Mouse (Mus musculus) fat pad, adult 2 months (tissue): Measurements from ENCODE around the gene Cd86.

Experiments
- DNase-seq: peaks from one replicate; pipeline ENCODE4 v3.0.0-alpha.2; 2011; ENCODE audit warnings: low read depth, low spot score; ENCODE audit errors: extremely low read depth

The Cd86 gene

GRCm38 (mm10) chr16:36665782-36666181 lies at the start of gene Cd86:
Cd86 (minus strand) TSS chr16:36666081.
- DNase-seq: no peak

- no peak for DNase-seq
These were observed 45.9 kb upstream of the Cd86 start for GRCm38 (mm10) chr16:36711760-36712159.

- DNase-seq: no peak
These were observed 44.9 kb upstream of the Cd86 start for GRCm38 (mm10) chr16:36710794-36711193.

GRCm38 (mm10) chr16:36709405-36709804 lies 43.5 kb upstream of the Cd86 start:
- DNase-seq: no peak

- DNase-seq: no peak
These were observed 42.9 kb upstream of the Cd86 start for GRCm38 (mm10) chr16:36708751-36709150.

- no peak for DNase-seq
These were observed 42.0 kb upstream of the Cd86 start for GRCm38 (mm10) chr16:36707702-36708423.

- DNase-seq: no peak
These were observed 34.6 kb upstream of the Cd86 start for GRCm38 (mm10) chr16:36700484-36700883.

- DNase-seq: no peak
These were observed 31.4 kb upstream of the Cd86 start for GRCm38 (mm10) chr16:36697331-36697730.

GRCm38 (mm10) chr16:36694798-36695290 lies 29.0 kb upstream of the Cd86 start:
- no peak for DNase-seq

- no peak for DNase-seq
These were observed 28.0 kb upstream of the Cd86 start, which contains the start of gene Ildr1 for GRCm38 (mm10) chr16:36693818-36694413. Ildr1 (plus strand) TSS chr16:36693978.

- no peak for DNase-seq
These were observed 25.6 kb upstream of the Cd86 start for GRCm38 (mm10) chr16:36691484-36691883.

GRCm38 (mm10) chr16:36688076-36688475 lies 22.2 kb upstream of the Cd86 start:
- DNase-seq: no peak

GRCm38 (mm10) chr16:36684325-36684918 lies 18.5 kb upstream of the Cd86 start:
- DNase-seq: no peak

- no peak for DNase-seq
These were observed 15.9 kb upstream of the Cd86 start for GRCm38 (mm10) chr16:36681829-36682228.

GRCm38 (mm10) chr16:36675902-36676301 lies 10.0 kb upstream of the Cd86 start:
- DNase-seq: no peak

- no peak for DNase-seq
These were observed 9.4 kb upstream of the Cd86 start for GRCm38 (mm10) chr16:36675304-36675703.

GRCm38 (mm10) chr16:36674457-36675204 lies 8.8 kb upstream of the Cd86 start:
- DNase-seq: no peak

- DNase-seq: no peak
These were observed 7.3 kb upstream of the Cd86 start for GRCm38 (mm10) chr16:36673196-36673595.

GRCm38 (mm10) chr16:36670590-36670989 lies 4.7 kb upstream of the Cd86 start:
- no peak for DNase-seq

- DNase-seq: no peak
These were observed 652 bp upstream of the Cd86 start for GRCm38 (mm10) chr16:36666448-36667017.

GRCm38 (mm10) chr16:36663484-36663883 lies 2.4 kb downstream of the Cd86 start:
- no peak for DNase-seq
